Mouse (Mus musculus) WW6 (cell line): ENCODE data around the gene Gpr153.
A peak's percentile ranks its signal among the peaks of the same experiment; 100 is the strongest.

Source experiments
- DNase-seq: peaks from one replicate; pipeline ENCODE4 v3.0.0-alpha.2; 2013; ENCODE audit warnings: low read depth, low spot score

Gpr153 gene

DNA sequence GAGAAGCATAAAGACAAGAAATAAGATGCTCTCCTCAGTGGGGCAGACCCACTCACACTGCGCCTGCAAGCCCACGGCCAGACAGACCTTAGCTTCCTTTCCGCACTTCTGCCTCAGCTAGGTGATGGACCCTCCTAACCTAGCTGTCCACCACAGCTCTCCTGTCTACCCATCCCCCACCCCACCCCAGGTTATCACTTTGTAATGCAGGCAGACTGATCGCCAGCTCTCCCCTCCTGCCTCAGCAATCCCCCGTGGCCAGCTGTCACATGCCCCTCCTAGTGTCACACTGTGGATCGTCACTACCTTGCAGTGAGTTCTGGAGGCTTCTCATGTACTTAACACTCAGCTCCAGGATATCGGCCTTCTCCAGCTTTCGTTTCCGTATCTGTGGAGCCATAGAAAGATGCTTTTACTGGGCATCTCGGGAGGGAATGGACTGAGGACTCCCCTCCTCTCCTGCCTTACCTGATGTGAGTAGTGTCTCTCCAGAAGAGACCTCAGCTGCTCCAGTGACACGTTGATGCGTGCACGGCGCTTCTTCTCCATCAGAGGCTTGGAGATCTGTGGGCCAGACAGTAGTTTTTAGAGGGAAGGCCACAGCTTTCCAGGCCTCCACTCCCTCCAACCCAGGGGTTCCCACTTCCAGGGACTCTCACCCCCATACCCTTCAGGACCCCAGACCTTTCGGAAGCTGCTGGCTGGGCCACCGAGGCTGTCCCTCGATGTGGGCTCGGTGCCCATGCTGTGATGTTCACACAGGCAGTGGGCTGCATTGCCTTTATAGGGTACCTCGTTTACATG lies 13.5 kb downstream of the Gpr153 start:
- DNase-seq, result no peak

DNA sequence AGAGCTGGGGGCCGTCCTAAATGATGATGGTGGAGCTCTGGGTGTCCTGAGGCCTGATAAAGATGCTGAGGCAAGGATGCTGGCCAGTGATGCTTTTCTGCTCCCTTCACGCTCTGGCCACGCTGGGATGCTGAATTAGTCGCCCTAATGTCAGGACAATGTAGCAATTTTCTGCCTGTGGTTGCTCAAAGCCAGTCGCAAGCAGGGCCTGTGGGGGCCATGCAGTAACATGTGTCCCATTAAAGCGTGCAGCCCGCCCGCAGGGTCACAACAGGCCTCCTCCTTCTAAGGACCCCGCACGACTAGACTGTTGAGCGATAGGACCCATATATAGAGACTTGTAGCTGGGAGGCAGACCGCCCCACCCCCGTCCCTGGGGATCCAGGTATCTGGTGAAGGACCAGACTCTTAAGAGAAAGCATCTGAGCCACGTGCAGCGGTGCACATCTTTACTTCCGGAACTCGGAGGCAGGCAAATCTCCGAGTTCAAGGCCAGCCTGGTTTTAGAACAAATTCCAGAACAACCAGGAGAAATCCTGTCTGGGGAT lies 14.4 kb downstream of the Gpr153 start:
- DNase-seq, result no peak

DNA sequence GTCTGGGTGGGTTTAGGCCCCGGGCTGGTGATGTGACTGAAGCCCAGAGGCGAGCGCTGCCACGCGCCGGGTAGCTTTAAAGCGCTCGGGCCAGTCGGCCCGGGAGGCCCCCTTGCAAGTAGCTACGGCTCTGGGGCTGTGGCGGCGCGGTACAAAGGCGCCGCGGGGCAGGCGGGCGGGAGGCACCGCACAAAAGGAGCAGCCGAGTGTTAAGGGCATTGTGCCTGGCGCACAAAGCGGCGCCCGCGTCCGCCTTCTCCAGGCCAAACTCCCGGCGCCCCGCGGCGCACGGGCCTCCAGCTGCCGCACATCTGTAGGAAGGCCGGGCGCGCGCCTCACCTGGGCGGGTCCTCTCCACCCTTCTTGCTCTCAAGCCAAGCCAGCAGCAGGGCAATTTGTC lies 16.4 kb downstream of the Gpr153 start:
- DNase-seq, result peak; percentile 56

DNA sequence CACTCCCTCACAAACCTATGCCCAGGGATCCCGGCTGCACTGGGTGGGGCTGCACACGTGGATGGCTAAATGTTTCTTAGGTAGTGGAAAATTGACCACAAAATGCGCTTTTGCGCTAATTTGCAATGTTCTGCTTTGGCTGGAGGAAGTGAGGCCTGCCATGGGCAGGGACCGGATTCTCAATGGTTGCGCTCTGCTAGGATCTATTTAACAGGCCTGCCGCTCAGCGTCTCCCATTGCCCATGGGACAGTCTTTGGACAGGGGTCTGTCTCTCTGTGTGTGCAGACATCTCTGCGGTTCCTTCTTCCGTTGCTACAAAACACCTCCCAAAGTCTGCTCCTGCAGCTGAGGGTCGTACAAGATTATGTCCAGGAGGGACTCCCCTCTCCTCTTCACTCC lies 17.0 kb downstream of the Gpr153 start:
- DNase-seq, result no peak

DNA sequence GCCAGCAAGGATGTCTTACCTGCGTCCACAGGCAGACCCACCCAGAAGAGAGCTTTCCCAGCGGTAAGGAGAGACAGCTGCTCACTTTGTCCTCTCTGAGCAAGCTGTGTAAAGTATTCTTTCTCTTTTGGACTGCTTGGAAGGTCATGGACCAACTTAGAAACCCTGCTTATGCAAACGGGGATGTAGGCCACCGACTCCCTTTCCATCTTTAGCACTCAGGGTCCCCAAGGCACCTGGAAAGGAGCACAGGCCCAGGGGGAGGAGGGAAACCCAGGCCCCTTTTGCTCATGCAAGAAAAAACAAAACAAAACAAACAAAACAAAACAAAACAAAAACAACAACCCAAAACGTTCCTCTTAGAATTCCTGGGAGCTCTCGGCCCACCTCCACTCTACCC lies 17.5 kb downstream of the Gpr153 start, which contains the start of gene Hes3:
Gene Hes3 (minus strand): TSS at position 101 of the 400 bp plus-strand sequence.
- no peak for DNase-seq

DNA sequence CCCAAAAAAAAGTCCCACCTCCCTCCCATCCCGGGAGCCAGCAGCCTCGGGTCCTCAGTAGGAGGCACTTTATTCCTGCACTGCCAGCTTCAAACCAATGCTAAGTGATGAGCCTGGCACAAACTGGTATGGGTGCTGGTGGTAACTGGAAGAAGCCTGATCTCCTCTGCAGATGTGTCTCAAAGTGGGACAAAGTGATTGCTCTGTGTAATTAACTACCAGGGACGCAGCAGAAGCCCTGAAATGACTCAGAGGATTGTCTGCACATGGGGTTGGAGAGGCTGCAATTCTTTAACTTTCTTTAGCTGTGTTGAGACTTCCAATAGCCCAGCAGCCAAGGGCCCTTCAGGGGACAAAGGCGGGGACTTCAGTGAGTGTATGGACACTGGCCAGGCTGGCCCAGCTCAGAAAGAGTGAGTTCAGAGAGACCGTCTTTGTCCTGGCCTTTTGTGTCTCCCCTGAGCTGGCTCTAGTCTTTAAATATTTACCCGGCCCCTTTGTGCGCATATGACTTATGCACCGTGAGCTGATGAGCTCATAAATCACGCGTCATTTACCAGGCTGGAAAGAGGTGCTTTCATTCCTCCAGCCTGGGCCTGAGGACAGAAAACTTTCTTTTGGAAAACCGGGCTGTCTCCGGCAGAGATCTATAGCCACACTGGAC lies 18.2 kb downstream of the Gpr153 start:
- no peak for DNase-seq

DNA sequence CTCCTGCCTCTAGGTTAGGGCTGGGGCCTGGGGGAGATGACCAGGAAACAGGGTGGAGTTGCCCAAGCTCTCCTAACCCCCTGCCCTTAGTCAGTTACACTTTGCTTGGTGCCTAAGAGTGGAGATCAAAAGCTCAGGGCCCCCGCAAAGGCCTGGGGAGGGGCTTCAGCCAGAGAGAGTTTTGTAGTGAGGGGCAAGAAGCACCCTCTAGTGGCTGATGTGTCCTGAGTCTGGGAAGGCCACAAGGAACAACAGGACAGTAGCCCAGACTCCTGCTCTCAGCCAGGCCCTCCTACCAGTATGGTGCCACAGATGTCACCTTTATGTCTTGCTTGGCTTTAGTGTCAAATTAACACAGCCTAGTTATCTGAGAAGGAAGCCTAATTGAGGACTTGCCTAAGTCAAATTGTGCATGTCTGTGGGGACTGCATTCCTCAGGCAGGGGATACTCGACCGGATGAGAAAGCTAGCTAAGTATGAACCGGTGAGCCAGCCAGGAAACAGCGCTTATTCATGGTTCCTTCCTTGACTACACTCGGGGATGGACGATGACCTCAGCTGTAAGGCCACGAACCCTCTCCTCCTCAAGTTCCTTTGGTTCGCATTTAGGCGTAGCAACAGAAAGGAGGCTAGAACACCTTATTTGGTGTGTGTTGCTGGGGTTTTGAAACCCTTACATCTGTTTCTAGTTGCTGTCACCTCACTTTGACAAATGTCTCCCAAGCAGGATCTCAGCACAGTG lies 20.3 kb downstream of the Gpr153 start:
- no peak for DNase-seq

DNA sequence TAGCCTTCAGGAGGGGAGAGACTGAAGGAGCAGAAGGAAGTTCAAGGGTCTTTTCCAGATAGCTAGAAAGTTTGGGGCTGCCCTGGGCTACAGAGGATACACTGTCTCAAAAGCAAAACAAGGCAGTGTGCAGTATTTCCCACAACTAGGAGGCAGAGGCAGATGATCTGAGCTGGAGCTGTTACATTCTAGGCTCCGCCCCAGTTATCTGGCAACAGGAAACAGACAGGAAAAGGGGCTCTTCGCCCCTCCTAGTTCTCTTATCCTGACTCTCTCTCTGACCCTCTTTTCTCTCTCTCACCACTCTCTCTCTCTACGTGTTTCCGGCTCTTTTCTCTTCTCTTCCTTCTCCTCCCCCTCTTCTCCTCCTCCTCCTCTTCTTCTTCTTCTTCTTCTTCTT lies 21.9 kb downstream of the Gpr153 start:
- DNase-seq, result no peak

DNA sequence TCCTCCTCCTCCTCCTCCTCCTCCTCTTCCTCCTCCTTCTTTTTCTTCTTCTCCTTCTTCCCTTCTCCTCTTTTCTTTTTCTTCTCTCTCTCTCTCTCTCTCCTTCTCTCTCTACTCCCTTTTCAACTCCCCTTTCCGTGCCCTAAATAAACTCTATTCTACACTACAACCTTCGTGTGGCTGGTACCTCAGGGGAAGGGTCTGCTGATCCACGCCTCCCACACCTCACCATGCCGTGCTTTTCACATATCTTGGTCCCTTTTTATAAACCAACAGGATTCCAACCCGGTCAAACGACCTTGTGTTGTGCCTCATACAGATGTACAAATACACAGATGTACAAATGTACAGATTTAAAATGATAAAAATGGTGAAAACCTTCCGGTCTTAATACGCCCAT lies 22.3 kb downstream of the Gpr153 start:
- no peak for DNase-seq

DNA sequence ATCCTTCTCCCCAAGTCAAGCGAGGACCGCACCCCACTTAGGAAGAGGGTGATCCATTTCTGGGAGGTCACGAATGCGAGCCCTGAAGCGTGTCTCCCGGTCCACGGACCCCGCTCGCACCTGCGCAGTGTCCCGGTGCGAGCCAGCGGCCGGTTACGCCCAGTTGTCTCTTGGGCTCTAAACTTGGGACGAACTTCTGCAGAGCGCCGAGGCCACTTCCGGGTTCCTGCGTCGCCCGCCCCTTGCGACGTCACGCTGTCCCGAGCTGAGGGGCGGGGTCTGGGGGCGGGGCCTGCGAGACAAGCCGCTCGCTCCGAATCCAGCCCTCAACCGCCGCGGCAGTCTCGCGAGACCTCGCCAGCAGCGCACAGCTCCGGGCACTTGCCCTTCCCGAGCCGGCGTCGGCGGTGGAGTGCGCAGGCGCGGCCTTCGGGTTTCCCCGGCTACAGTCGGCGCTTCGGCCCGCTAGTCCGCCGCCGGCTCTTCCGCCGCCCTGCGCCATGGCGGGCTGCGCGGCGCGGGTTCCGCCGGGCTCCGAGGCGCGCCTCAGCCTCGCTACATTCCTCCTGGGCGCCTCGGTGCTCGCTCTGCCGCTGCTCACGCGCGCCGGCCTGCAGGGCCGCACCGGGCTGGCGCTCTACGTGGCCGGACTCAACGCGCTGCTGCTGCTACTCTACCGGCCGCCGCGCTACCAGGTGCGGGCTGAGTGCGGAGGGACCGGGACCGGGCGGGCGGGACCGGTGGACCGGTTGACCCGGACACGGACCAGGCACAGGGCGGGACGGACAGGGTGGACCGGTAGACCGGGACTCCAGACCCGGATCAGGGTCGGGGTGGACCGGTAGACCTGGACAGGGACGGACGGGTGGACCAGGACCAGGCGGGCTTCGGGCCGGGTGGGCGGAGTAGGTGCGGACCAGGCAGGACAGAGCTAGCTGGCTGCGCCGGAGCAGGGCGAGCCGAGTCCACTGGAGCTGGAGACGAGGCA lies 23.1 kb downstream of the Gpr153 start, which contains the start of gene Icmt:
Gene Icmt (plus strand): TSS at position 354 of the 988 bp plus-strand sequence.
- DNase-seq, result peak; percentile 95

DNA sequence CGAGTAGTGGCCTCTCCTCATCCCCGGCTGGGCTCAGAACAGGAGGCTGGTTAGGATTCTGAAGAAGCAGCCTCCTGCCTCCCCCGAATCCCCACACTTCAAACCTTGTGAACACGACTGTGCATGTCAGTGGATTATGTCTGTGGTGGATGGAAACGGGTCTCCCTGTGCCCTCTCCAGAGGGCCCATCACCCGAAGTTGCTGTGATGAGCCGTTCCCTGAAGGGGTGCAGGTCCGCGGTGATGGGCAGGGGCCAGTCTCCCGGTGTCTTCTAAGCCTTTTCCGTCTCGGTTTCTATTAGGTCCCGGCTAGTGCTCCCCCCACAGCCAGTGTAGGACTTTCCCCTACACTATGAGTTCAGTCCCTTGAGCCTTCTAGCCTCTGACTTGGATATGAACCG lies 24.8 kb downstream of the Gpr153 start:
- no peak for DNase-seq

DNA sequence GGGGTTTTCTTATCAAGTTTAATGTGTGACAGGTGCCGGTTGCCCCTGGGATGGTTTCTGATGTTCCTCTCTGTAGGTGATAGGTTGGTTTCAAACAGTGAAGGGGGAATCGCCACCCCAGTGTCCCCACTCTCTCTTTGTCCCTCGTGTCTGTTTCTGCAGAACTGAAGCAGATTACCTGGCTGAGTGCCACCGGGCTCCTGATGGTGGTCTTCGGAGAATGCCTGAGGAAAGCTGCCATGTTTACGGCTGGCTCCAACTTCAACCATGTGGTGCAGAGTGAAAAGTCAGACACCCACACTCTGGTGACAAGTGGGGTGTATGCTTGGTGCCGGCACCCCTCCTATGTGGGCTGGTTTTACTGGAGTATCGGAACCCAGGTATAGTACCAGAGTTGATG lies 26.3 kb downstream of the Gpr153 start:
- no peak for DNase-seq

DNA sequence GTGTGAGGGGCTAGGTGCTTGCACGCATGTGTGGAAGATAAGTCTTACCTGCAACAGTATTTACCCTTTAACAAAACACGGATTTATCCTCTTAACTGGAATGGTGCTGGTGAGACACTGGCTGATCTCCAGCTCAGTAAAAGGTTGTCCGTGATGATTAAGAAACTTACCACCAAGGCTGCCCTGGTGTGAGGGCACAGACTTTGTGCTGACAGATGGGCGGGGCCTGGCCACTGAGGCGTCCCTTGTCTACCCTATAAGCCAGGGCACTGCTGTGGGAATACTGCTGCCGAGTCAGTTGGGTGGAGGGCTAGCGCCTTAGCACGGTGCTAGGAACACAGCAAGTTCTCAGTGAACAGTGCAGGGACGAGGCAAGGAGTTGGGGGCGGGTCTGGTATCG lies 28.0 kb downstream of the Gpr153 start:
- DNase-seq, result no peak

DNA sequence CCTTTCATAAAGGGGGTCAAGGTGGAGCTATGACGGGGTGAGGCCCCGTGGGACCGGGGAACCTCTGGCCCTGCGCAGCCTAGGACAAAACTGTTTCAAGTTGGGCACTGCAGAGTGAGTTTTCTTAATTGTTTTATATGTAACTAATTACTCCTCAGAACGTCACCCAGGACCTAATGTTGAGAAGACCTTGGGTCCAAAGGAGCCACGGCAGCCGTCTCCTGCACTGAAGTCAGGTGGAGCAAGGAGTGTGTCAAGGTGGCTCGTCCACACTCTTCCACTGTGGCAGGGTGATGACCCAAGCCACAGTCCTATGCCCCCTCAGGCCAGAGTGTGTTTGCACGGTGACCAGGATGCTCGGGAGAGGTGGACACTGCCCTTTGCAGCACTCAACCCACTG lies 29.1 kb downstream of the Gpr153 start:
- DNase-seq, result no peak

DNA sequence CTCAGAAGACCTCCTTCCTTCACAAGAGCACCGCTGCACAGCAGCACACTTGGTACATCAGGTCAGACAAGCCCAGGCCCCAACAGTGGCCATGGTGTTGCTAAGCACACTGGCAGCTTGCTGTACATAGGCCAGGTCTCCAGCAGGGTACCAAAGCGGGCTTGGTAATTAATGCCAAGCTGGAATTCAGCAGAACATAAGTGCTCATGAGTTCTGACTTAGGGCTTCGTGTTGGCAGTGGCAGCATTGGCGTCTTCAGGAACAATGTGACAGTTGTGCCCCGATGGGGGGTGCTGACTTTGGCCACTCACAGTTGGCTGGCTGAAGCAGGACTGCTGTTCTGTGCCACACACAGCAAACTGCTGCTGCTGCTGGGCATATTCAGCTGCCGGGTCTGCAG lies 30.7 kb downstream of the Gpr153 start:
- DNase-seq, result no peak

DNA sequence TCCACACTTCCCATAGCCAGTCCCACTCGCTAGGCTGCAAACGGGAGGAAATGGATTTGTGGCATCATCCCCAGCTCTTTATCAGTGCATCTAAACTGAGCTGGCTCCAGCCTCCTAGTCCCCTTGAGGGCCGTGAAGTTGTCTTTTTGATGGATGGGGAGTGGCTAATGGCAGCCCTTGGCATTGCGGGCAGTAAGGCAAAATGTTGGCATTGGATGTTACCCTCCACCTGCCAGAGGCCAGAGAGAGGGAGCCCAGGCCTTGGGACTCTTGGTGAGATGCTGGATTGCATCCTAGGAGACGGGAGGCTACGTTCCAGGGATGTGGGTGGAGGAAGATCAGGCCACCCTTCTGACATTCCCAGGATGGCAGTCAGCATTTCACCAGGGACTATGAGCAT lies 32.0 kb downstream of the Gpr153 start:
- no peak for DNase-seq

DNA sequence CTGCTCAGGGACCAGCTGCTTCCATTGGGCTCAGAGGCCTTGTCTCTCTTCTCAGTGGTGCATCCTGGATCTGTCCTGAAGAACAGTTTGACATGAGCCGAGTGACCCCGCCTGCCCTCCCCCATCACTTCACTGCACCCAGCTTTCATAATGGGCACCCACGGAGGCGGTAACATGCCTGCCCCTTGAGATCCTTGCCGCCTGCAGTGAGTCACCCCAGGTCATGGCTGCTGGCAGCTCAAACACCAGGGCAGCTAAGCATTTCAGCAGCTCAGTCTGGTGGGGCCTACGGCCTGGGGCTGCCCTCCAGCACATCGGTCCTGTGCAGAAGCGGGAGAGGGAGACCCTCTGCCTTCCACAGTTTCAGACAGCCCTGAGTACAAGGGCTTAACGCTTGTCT lies 33.5 kb downstream of the Gpr153 start:
- DNase-seq, result no peak

DNA sequence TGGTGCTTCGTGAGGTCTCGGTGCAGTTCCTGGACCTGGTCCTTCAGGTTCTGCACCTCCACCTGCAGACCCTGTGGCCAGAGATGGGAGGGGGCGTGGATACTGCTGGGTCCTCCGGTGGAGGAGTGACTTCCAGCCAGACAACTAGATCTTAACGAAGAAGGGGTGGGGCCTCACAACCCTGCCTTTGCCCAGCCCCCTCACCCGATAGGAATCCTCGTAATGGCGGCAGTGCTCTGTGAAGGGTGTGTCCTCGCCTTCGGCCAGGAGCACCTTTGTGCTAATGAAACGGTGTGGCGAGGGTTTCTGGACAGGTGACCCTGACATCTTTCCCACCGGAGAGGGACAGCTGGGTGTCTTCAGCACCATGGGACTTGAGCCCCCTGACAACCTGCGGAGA lies 38.2 kb downstream of the Gpr153 start:
- DNase-seq, result no peak

DNA sequence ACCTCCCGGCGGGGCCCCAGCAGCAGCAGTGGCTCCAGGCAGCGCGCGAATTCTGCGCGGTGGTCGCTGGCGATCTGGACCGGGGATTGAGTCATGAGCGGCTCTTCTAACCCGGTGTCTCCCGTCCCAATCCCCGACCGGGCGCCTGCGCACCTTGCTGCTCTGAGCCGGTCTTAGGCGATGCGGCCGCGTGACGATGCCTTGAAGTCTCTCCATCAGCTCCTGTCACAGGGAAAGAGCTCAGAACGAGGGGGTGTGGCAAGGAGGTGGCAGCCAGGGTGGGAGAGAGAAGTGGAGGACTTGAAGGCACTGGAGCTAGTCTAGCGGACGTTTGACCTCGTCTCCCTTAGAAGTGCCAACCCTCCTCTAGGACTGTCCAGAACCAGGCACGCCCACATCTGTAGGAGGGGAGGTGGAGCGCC lies 39.2 kb downstream of the Gpr153 start:
- DNase-seq, result no peak

DNA sequence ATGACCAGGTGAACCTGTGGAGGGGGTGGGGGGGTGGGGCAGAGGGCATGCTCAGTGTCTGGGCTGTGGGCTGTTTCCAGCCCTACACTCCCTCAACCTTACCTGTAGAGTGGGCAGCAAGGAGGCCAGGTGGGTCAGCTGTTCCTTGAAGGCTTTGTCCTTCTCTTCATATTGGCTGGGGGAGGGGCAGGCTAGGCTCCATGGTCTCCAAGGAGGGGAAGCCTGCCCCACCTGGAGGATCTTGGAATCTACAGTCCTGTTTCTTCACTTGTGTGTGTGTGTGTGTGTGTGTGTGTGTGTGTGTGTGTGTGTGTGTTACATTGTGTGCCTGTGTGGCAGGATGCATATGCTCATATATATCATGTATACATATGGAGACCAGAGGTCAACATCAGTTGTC lies 39.9 kb downstream of the Gpr153 start:
- DNase-seq, result no peak
